Mouse (Mus musculus) mature B cell (primary cell): Measurements from ENCODE around the gene Sfmbt2.
"Not testable (repeated sequence)": the region's sequence is repeated elsewhere in the genome, so short reads cannot be mapped to it uniquely, and the experiment has no call there.

Source experiments
- in situ Hi-C: fragments of 300-500 bp; cut with MboI; formaldehyde crosslinking; loops from 2 replicates; pipeline ENCODE4 v1.14.3; 2019

The Sfmbt2 gene

DNA sequence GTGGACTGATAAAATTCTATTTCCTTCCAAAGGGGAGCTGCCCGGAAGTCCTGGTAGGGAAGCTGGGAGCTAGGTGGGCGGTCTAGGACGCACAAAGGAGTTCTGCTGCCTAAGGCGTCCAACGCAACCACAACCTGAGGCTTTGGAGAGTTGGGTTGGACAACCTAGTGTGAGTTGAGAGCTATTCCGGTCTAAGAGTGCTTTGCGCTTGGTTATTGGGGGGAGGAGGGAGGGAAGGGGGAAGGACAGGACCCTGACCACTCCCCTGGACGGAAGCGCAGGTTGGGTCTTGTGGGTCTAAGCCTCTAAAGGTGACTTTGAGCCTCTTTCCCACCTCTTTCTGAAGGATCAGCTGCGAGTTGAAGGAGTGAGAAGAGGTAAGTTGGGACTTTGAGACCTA, at the start of gene Sfmbt2:
Gene Sfmbt2 (plus strand): TSS at position 335 of the 400 bp plus-strand sequence.
- in situ Hi-C loops: no loop called here

DNA sequence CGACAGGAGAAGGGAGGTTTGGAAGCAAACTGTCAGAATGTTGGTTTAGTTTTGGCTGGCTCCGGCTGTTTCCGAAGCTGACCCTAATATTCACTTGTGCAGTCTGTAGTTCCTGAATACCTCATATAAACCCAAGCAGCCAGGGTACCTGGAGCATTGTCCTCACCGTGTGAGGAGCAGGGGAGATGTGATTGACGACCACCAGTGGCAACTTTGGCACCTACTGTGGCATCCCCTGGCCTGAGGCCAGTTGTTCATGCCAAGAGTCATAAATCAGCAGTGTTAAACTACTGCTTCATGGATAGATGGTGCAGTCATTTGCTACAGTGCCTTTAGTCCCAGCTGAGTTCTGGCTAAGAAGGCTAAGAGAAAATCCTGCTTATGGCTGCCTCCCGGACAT, 49.2 kb upstream of the Sfmbt2 start:
- in situ Hi-C loops: no loop called here

DNA sequence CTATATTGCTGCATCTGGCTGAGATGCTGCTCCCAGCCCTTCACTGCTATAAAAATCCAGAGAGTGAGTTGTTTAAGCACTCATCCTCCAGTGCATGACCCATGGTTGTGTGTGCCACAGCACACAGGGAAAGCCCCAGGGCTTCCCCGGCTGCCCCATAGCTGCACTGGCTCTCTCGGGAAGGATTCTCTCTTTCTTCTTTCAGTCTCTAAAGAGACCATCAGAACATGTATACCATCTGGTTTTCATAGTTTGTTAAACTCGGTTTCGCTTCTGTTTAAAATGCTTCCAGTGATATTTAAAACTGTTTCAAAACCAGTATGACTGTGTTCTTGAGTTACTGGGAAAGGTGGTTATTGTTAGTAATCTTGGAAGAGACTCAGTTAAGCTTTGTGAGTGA, 47.1 kb upstream of the Sfmbt2 start:
- in situ Hi-C loops: no loop called here

DNA sequence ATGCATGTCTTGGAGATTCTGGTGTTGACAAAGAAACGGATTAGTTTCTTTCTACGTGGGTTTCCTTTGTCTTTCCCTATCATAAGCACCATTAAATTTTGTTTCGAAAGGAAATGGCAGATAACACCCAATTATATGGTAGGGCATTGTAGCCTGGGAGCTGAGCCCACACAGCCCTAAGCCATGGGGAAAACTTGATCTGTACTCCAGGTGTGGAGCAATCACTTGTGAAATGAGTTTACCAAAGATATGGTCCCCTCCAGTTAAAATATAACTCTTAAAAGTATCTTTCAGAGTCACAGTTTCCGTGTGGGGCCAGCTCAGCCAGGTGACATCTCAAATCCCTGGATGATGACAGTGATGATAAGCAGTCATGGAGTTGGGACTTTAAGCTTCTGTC, 45.3 kb upstream of the Sfmbt2 start:
- in situ Hi-C loops: no loop called here

DNA sequence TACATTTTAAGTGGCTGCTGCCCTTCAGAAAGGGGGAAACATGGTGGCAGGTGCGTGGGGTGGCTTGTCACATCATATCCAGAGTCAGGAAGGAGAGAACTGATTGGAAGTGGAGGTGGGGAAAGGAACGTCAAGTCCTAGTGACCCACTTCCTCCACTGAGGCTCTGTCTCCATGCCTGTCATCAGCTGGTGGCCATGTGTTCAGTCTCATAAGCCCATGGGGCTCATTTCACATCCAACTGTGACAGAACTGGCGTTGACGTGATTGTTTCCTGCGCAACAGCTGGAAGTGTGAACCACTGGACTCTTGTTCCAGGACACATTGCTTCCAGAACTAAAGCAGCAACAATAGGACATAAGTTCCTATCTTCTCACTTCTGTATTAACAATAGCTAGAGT, 40.1 kb upstream of the Sfmbt2 start:
- in situ Hi-C loops: no loop called here

DNA sequence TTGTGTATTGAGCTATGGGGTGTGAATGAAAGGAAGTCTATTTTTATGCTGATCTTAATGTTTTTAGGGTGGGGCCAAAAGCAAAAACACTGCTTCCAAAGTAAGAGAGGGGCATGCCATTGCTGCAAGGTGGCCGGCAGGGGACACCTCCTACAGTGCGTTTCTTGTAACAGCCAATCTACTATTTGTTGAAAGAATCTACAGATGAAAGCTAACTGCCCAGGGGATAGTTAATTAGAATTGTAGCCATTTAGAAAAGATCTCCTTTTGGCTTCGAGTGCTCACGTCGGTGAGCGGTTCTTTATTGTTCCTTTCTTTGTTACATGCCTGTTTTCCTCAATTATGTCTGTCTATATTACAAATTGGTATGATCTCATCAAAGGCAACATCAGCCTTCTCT, 36.0 kb upstream of the Sfmbt2 start:
- in situ Hi-C loops: no loop called here

DNA sequence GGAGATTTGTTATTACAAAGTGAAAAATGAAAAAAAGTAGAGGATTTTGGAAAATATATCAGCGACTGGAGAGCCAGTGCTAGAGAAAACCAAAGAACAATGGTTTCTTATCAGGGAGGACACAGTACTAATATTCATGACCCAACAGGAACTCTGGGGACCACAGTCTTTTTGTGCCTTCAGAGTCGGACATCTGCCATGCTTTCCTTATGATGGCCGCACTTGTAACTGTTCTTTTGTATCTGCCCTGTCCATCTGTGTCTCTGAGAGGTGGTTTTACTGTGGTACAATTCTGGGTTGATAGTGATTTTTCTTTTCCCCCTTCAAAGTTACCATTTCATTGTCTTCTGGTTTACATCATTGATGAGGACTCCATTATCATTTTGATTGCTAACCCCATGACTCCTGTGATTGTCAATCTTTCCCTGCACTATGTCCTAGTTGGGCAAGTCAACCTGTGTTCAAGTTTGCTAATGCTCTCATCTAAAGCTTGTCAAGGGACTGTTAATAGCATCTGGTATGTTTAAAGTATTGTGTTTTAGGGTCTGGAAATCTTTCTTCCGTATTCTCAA, 35.2 kb upstream of the Sfmbt2 start:
- in situ Hi-C loops: no loop called here

DNA sequence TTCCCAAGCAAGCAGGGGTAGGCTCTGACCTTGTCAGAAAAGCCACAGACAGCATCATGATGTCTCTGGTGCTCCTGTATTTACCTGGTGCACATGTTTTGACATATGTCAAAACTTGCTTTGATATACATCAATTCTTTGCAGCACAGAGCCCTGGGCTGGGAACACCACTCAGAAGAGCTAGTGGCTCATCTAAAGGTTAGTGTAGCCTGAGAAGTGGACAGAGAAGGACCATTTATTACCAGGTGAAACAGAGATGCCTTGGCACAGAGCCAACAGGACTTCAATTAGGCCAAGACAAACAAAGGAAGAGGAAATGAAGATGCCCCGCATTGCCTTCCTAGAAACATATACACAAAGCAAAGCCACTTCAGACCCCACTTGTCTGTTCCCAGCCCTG, 30.3 kb upstream of the Sfmbt2 start:
- in situ Hi-C loops: no loop called here

DNA sequence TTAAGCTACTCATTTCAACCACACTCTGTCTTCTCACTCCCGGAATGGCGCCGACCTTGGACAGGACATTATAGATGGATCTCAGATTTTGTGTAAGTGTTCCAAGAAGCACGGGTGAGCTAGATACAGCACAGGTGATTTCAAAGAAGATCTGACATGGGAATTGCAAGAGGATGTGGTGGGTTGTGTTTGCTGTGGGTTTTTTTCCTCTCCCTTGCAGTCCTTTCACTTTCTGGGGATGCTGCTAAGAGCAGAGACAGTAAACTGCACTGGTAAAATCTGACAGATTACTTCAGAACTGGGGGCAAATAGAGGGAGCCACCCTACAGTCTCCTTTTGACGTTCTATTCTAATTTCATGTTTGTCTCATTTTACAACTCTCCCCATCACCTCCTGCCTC, 26.8 kb upstream of the Sfmbt2 start:
- in situ Hi-C loops: no loop called here

DNA sequence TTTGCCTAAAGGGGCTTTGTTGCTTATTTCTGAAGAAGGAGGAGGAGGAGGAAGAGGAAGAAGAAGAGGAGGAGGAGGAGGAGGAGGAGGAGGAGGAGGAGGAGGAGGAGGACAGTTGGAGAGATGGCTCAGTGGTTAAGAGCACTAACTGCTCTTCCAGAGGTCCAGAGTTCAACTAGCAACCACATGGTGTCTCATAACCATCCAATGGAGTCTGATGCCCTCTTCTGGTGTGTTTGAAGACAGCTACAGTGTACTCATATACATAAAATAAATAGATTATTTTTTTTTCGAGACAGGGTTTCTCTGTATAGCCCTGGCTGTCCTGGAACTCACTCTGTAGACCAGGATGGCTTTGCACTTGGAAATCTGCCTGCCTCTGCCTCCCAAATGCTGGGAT, 26.2 kb upstream of the Sfmbt2 start:
- in situ Hi-C loops: not testable (repeated sequence)

DNA sequence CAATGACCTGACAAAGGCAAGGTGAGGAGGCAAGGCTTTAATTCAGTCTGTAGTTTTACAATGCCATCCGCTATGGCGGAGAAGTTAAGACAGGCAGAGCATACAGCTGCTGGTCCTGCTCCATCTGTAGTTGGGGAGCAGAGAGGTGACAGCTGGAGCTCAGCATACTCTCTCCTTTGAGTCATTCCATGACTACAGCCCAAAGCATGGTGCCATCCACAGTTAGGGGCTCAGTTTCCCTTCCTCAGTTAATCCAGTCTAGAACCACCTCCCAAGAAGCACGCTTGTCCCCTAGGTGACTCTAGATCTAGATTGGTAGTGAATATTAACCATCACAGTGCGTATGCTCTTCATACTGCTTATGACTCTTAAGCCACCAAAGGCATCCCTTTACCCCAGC, 23.1 kb upstream of the Sfmbt2 start:
- in situ Hi-C loops: no loop called here

DNA sequence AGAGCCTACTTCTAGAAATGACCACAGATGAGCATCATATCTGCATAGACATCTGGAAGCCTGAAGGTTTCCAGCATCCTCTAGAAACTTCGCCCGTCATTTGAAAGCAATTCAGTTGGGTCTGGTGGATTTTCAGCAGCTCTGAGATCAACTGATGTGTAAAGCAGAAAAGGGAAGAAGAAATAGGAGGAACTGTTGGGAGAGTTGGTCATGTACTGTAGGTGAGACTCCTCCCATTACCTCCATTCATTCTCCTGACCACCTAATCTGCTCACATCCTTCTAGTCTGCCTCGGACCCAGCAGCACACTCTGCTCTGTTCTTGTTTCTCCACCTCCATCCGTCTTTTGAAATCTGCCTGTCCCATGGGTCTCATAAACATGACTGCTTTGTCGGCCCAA, 22.3 kb upstream of the Sfmbt2 start:
- in situ Hi-C loops: no loop called here

DNA sequence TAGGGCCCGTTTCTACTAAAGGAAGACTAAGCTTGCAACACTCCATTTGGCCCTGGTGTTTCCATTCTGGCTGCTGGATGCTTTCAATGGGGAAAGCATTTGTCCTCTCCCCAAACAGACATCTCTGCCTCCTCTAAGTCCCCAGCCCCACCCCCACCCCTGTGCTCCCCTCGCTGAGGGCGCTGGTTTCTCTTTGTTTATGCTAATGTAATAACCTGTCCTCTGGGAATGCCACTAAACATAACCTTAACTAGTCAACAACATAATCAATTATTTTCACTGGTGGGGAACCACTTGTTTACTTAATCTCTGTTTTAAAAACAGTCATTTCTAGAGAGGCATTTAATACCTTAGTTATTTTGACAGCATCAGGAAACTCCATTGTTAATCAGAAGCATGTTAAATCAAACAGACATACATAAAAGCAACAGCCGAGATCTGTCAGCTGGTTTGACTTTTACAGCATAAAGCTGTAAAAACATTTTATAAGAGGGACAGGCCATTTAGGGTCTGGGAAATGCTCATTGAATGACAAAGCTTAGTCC, 20.0 kb upstream of the Sfmbt2 start:
- in situ Hi-C loops: no loop called here

DNA sequence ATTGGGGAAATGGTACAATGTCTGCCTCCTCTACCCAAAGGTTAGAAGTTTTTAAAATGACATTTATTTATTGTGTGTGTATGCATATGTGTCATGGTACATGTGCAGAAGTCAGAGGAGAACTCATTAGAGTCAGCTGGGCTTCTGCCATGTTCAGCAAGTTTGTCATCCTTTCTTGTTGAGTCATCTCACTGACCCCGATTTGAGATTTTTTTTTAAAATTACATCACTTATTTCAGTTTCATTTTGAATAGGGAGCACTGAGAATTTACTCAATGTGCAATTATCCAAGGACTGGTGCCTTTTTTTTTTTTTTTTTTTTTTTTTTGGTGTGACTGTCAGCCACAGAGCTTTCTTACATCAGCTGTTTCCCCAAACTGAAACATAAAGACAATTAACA, 19.2 kb upstream of the Sfmbt2 start:
- in situ Hi-C loops: no loop called here

DNA sequence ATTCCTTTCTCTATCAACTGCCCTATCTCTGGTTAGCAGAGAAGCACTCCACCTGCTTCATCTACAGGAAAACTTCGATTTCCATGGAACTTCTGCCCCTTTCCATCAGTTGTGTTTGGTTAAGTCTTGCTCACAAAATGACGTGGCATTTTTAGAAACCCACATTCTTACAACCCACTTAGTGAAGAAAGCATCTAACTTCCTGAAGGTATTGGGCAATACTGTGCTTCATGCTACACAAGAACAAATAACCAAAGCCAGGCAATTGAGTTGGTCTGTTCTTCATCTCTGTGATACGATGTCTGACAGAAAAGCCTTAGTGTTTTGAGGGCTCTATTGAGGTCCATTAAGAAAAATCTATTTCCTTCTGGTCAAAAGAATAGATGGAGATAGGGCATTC, 17.4 kb upstream of the Sfmbt2 start:
- in situ Hi-C loops: no loop called here

DNA sequence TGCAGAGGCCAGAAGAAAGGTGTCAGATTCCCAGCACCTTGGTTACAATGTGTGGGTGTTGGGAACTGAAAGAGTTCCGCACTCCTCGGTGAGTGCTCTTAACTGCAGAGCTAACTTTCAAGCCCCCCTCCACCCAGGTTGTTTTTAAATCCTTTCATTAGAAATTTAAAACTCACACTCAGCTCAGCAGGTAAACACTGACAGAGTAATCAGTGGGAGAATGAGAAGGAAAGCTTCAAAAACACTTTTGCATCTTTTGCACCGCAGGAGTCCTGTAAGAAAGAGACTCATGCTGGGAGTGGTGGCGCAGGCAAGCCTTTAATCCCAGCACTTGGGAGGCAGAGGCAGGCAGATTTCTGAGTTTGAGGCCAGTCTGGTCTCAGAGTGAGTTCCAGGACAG, 16.4 kb upstream of the Sfmbt2 start:
- in situ Hi-C loops: no loop called here

DNA sequence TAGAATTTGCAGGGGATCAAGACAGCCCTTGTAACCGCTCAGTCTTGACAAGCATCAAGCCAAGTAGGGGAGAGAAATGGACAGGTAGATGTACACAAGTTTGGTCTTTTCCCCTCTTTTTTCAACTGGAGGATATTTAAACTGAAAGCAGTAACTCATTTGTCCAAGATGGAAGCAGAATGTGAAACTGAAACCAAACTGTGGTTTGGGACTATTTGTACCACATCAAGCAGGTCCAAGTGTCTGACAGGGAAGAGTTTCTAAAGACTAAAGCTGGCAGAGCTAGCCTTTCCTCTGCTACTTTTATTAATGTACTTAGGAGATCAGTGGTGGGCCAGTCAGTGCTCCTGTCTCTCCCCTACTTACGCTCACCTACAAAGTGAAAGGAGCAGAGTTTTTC, 10.4 kb upstream of the Sfmbt2 start:
- in situ Hi-C loops: no loop called here

DNA sequence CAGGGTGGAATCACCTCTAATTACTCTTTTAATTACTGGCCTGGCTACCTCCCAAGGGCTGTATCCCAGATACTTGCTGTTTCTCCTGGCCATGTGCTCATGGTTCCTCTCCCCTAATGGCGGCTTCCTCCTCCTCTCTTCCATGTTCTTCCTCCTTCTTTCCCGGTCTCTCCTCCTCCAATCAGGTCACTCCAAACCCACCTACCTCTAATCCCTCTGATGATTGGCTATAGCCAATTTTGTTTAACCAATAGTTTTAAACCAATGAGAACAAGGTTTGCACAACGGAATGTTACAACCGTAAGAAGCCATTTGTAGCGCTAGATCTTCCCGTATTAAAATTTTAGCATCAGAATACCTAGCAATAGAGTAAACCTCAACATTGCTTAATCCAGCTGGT, 5.2 kb upstream of the Sfmbt2 start:
- in situ Hi-C loops: no loop called here

DNA sequence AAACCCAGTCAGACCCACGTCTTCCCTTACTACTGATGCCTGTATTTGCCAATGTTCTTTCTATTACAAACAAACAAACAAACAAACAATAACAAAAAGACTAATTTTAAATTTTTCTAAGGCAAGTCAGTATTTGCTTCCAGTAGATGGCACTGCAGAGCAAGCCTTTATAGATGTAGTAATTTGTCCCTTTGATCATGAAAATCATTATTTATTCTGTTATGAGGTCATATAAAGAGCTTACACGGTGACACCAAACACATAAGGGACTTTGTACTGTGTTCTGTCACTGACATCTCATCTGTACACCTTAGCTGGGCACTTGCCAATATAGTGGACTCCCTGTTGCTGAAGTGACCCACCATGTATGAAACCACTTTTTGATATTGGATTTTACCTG, 4.0 kb upstream of the Sfmbt2 start:
- in situ Hi-C loops: no loop called here

DNA sequence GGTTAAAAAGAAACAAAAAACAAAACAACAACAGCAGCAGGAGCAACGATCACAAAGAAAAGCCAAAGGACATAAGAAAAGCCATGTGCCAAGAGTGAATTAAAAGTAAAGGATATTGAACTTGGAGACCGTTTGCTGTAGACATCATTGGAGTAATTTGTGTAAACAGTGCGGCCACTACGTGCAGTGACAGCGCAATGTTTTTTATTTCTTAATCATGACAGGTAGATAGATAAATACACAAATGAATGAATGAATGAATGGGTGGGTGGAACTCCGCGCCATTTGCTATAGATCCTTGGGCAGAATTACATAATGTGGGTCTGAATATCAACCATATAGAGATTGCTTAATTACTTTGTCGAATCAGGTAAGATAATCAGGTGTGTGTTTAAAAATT, 634 bp upstream of the Sfmbt2 start:
- in situ Hi-C loops: no loop called here

DNA sequence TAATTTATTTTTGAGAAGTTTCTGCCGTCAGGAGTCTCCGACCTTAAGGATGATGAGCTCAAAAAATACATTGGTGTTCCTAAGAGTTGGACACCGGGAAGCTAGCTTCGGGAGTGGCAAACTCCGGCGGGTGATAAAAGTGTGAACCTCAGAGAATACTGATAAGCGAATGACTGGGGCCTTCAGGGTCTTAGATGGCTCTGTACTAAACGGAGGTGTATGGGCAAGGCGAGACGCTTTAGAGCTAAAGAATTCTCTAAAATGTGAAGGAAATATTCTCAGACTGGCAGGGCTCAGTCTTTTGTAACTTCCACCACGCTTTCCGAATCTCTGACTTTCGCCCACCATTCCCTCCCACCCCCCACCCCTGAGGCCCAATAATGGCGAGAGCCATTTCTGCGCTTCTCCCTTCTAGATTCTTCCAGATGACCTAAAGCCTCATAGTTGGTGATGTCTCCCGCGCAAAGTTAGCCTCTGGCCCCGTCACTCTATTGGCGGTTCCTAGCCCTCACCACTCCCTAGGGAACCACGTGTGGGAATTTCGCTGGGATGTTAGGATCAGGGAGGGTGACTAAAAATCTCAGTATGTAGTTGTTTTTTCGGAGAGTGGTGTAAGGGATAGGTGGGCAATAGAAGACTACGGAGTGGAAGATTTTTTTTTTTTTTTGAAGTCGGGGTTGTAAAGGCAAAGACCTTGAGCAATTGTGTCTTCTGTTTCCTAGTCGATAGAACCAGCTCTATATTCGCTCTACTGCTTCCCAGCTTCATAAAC, 563 bp downstream of the Sfmbt2 start:
- in situ Hi-C loops: no loop called here

DNA sequence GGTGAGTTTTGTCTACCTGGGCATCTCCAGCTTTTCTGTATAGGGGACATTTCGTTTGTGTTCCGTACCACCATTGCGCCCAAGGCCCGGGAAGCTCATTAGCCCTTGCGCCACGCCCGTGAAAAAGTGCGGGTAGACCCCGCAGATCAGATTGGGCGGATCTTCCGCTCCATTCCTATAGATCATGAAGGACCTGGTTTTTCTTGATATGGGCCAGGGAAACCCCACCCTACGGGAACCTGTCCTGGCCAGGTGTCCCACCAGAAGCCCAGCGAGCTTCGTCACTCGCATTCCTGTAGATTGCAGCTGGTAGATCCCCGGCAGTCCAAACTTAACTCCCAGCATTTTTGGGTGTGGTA, 1.1 kb downstream of the Sfmbt2 start:
- in situ Hi-C loops: no loop called here

DNA sequence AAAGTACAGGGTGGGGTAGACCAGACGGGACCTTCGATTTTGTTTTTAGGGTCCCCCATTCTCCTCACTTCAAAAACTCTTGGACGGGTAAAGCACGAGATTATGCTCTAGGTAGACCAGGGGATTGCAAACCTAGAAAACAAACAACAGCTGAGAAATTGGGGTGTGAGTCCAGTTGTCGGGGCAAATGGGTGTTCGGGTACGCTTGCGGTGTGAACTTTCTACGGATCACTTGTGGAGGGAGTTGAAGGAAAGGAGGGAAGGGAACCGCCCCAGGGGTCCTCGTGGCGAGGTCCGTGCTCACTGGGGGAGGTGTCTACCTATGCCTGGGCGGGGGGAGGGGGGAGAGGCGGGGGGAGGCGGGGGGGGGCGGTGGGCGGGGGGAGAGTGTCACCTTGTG, 1.6 kb downstream of the Sfmbt2 start:
- in situ Hi-C loops: no loop called here

DNA sequence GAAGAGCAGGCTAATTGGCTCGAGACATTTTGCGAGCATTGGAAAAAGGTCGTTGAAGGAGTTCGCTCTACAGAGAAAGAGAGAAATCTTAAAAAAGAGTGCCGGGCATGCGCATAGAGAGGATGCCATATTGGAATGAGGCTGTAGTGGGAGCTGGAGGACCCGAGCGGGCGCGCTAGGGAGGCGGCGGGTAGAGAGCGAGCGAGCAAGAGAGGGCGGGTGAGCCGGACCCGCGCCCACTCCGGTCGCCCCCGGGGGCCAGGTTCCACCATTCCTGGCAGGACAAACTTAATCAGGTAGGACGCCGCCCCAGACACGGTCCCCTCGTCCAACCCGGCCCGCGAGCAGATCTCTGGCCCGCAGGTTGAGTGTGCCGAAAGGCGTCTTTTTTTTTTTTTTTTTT, 2.0 kb downstream of the Sfmbt2 start:
- in situ Hi-C loops: no loop called here
